Mouse (Mus musculus) testis, adult 2 months (tissue): ENCODE results near the gene Gtf2h4.

ENCODE experiments used
- CTCF ChIP-seq: fragments of 200-500 bp; IDR thresholded peaks from 2 replicates; pipeline ENCODE4 v1.5.1; 2012; ENCODE audit warnings: low read depth, mild to moderate bottlenecking, inconsistent platforms, low read length, moderate library complexity; ENCODE audit not compliant: control insufficient read depth, insufficient read depth, insufficient replicate concordance
- POLR2A ChIP-seq: fragments of 200-500 bp; IDR thresholded peaks from 2 replicates; pipeline ENCODE4 v1.6.1; 2012; ENCODE audit warnings: low read depth, mild to moderate bottlenecking, inconsistent platforms, low read length, moderate library complexity; ENCODE audit not compliant: control insufficient read depth

- TF ChIP-seq CTCF: no peak
- TF ChIP-seq POLR2A: no peak
These were observed 29.8 kb downstream of the Gtf2h4 start, which contains the start of gene Mucl3 for GRCm38 (mm10) chr17:35643609-35644236.
